Mouse (Mus musculus) forebrain, embryonic 11.5 days (tissue): ENCODE data around the gene Maml3. TPM values are rescaled to one million over a fixed set of nuclear protein-coding genes. Genes with fewer than 3 reads are reported as not detected.

Experiments used
- ATAC-seq: fragments of 200-750 bp; cut with Nextera tagmentation; replicated peaks from 2 replicates; pipeline ENCODE4 v1.8.0; 2017; ENCODE audit warnings: moderate TSS enrichment; ENCODE audit not compliant: low FRiP score
- DNase-seq: peaks from one replicate; pipeline ENCODE4 v3.0.0-alpha.2; 2017; ENCODE audit warnings: low spot score
- H3K27ac ChIP-seq: fragments of 300-500 bp; sonication (generic); 2 replicates; pipeline ENCODE4 v1.5.1; 2014; ENCODE audit warnings: low read depth, low read length
- H3K27me3 ChIP-seq: fragments of 300-500 bp; sonication (generic); 2 replicates; pipeline ENCODE4 v1.6.1; 2014; ENCODE audit warnings: mild to moderate bottlenecking, low read length, mixed read lengths; ENCODE audit not compliant: control insufficient read depth, insufficient read depth
- H3K36me3 ChIP-seq: fragments of 300-500 bp; sonication (generic); 2 replicates; pipeline ENCODE4 v1.6.1; 2014; ENCODE audit warnings: mild to moderate bottlenecking, low read length, moderate library complexity, mixed read lengths; ENCODE audit not compliant: control insufficient read depth, insufficient read depth
- H3K4me1 ChIP-seq: fragments of 300-500 bp; sonication (generic); replicated peaks from 2 replicates; pipeline ENCODE4 v1.6.1; 2014; ENCODE audit warnings: low read length, mixed read lengths; ENCODE audit not compliant: control insufficient read depth, insufficient read depth
- H3K4me2 ChIP-seq: fragments of 300-500 bp; sonication (generic); 2 replicates; pipeline ENCODE4 v1.6.1; 2014; ENCODE audit warnings: low read depth, mild to moderate bottlenecking, low read length, moderate library complexity, mixed read lengths; ENCODE audit not compliant: severe bottlenecking
- H3K4me3 ChIP-seq: fragments of 300-500 bp; sonication (generic); 2 replicates; pipeline ENCODE4 v1.5.1; 2014; ENCODE audit warnings: low read depth, low read length
- H3K9ac ChIP-seq: fragments of 300-500 bp; sonication (generic); 2 replicates; pipeline ENCODE4 v1.6.1; 2014; ENCODE audit warnings: low read length
- H3K9me3 ChIP-seq: fragments of 300-500 bp; sonication (generic); 2 replicates; pipeline ENCODE4 v1.6.1; 2016; ENCODE audit warnings: low read length, mixed read lengths; ENCODE audit not compliant: control insufficient read depth
- WGBS: fragments of 180-500 bp; shearing (Covaris S2); extraction: QIAGEN DNeasy Blood & Tissue Kit; methylation state at CpG from one replicate; pipeline ENCODE4 v1.1.7; 2014; 5-methylcytosine and 5-hydroxymethylcytosine counted together
- polyA plus RNA-seq: library from polyadenylated mRNA; unstranded; fragments of >200 nt; fragmentation: Nextera tagmentation; extraction: Ambion mirVana; gene quantifications from 2 replicates; pipeline ENCODE4 v1.2.1, GENCODE M21; 2014

Gene Maml3
- polyA plus RNA-seq, 1 experiment from 2014 or later: 7.5 TPM

DNA sequence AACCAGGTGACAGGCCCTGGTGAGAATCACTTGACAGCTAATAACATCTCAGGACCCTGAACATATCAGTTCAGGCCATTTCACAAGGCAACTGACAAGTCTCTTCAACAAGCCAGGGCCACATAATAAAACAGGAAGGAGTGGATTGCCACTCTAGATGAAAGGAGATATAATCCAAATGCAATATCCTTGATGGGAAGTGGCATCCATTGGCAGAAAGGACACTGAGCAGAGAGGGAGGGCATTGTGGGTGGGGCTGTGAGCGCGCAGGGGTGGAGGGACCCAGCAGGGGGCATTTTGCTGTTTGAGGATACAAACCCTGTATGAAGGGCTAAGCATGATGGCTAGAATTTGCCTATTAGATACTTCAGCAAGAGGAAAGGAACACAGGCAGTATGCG lies 340.7 kb downstream of the Maml3 start:
- Histone ChIP-seq H3K4me2 (no peak overlapping the region), H3K9me3 (no peaks in the 10 kb centered on the region), H3K36me3 (no peaks in the 10 kb centered on the region), H3K4me3 (no peak overlapping the region), H3K27ac (no peak overlapping the region), H3K9ac (no peak overlapping the region), H3K4me1 (no peaks in the 10 kb centered on the region), H3K27me3 (no peaks in the 10 kb centered on the region)
- no peak for ATAC-seq
- no peak for DNase-seq
- WGBS: 90% methylated on average over 3 of the region's 3 CpGs

DNA sequence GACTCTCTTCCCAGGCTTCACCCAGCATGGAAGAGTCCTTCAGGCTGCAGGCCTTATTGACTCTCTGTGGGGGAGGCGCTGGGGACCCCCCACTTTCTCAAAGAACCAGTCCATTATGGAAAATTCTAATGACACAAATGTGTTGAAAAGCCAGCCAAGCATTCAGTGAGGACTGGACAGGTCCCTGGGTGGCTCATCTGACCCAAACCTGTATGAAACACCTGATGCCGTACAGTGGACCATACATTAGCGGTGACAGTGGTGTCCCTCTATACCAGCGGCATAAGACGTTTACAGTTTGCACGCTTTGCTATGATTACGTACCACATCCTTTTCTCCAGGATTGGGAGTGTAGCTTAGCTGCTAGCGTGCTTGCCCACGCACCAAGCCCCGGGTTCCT lies 342.0 kb downstream of the Maml3 start:
- H3K4me3 ChIP-seq: no peak overlapping the region
- no peak for DNase-seq
- no peaks in the 10 kb centered on the region for H3K9me3 ChIP-seq
- H3K9ac ChIP-seq: no peak overlapping the region
- no peaks in the 10 kb centered on the region for H3K27me3 ChIP-seq
- no peak overlapping the region for H3K27ac ChIP-seq
- no peak overlapping the region for H3K4me2 ChIP-seq
- no peak for ATAC-seq
- no peaks in the 10 kb centered on the region for H3K4me1 ChIP-seq
- H3K36me3 ChIP-seq: no peaks in the 10 kb centered on the region
- 93% methylated on average over 10 of the region's 10 CpGs for WGBS

DNA sequence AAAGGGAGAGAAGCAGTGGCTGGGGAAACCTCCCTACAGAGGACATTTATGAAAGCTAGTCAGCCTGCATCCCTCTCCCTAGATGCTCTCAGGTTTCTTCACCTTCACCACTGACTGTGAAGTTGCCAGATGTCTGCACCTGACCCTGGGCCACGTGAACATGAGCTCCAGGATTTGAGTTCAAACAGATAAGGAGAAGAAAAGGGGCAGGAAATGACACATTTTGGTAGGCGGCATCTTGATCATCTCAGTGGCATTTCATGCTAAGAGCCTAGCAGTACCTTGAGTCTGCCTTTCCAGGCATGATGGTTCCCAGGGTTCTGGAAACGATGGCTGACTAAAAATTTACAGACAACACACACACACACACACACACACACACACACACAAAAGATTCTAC lies 345.3 kb downstream of the Maml3 start:
- Histone ChIP-seq H3K9ac (no peak overlapping the region), H3K27me3 (no peaks in the 10 kb centered on the region), H3K9me3 (no peaks in the 10 kb centered on the region), H3K27ac (no peak overlapping the region), H3K36me3 (no peaks in the 10 kb centered on the region), H3K4me2 (no peak overlapping the region), H3K4me3 (no peak overlapping the region), H3K4me1 (no peaks in the 10 kb centered on the region)
- 86% methylated on average over 3 of the region's 3 CpGs for WGBS
- ATAC-seq (no peak), DNase-seq (no peak)

DNA sequence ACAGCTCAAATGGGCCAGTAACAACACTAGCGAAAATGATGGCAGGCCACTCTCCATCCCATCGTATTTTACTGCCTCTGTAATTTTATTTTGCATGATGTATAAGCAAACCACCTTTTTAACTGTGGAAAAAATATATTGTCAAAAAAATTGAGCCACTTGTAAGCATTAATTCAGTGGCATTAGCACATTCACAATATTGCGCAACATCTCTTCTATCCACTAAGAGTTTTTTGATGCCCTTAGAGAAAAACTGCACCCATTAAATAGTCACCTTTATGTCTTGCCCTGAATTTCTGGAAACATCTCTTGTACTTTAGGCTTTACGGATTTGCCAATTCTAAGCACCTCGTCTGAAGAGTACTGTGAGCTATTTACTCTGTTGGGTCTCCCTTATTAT lies 347.8 kb downstream of the Maml3 start:
- Histone ChIP-seq H3K9ac (no peak overlapping the region), H3K4me2 (no peak overlapping the region), H3K4me1 (no peaks in the 10 kb centered on the region), H3K4me3 (no peak overlapping the region), H3K27ac (no peak overlapping the region), H3K9me3 (no peaks in the 10 kb centered on the region), H3K36me3 (no peaks in the 10 kb centered on the region), H3K27me3 (no peaks in the 10 kb centered on the region)
- no peak for ATAC-seq
- no peak for DNase-seq
- WGBS: 95% methylated on average over 5 of the region's 5 CpGs

DNA sequence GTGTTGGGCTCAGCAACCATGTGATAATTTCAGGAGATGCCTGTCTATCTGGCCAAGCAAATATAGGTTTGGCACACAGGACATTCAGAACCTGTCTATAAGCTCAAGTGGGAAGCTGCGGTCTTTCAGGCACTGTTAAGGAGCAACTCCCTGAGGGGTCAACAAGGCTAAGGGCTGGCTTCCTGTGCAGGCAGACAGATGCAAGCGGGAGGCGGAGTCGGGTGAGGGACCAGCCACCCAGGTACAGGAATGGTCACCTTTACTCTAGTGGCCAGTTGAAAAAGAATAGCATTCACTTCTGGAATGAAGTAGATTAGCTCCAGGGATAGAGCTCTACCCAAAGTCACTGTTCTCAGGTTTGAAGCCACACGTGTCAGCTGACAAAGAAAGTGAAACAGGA lies 348.6 kb downstream of the Maml3 start:
- no peak for ATAC-seq
- no peaks in the 10 kb centered on the region for H3K9me3 ChIP-seq
- H3K9ac ChIP-seq: no peak overlapping the region
- no peak overlapping the region for H3K4me3 ChIP-seq
- no peak overlapping the region for H3K4me2 ChIP-seq
- 84% methylated on average over 5 of the region's 5 CpGs for WGBS
- no peaks in the 10 kb centered on the region for H3K36me3 ChIP-seq
- H3K27me3 ChIP-seq: no peaks in the 10 kb centered on the region
- 0 out of 2 replicates have a peak, but pooled peaks cover 1% of the 10 kb centered on the region for H3K4me1 ChIP-seq
- DNase-seq: no peak
- H3K27ac ChIP-seq: no peak overlapping the region

DNA sequence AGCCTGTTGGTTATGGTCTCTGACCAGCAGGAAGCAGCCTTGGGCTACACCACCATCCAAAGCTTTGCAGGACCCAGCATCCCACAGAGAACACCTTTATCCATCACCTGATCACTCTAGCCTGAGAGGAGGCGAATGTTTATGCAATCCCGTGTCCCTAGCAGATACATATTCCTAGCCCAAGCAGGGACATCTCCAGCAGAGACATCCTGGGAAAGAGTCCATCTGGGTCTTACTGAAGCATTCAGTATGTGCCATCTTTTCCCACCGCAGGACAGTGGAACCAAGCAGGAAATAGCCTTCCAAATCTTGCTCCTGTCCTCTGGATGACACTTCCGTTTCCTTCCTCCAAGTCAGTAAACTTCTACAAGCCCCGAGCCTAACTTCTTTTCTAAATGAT lies 351.6 kb downstream of the Maml3 start:
- Histone ChIP-seq H3K9ac (no peak overlapping the region), H3K9me3 (no peaks in the 10 kb centered on the region), H3K4me1 (peaks cover 20% of the 10 kb centered on the region), H3K4me2 (no peak overlapping the region), H3K4me3 (no peak overlapping the region), H3K27me3 (no peaks in the 10 kb centered on the region), H3K36me3 (no peaks in the 10 kb centered on the region), H3K27ac (no peak overlapping the region)
- 87% methylated on average over 5 of the region's 5 CpGs for WGBS
- DNase-seq: no peak
- no peak for ATAC-seq

DNA sequence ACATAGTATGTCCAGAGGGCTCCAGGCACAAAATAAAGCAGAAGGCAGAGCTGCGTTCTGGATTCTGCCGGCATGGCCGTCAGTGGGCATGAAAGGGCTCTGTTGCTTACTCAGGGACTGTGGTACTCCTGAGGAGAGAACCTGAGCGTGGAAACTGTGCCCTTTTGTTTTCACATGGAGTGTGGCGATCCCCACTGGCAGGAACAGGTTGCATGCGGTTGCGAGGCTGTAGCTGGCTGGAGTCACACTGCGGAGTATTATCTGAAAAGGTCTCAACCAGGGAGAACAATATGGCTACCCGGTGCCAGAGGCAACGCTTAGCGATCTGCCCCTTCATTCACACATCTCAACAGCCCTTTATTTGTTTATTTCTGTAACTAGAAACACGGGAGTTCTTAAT lies 353.4 kb downstream of the Maml3 start:
- H3K4me3 ChIP-seq: no peak overlapping the region
- no peak overlapping the region for H3K27ac ChIP-seq
- no peak for DNase-seq
- WGBS: 81% methylated on average over 12 of the region's 12 CpGs
- H3K4me1 ChIP-seq: peaks cover 20% of the 10 kb centered on the region
- no peaks in the 10 kb centered on the region for H3K9me3 ChIP-seq
- H3K27me3 ChIP-seq: no peaks in the 10 kb centered on the region
- no peak for ATAC-seq
- no peaks in the 10 kb centered on the region for H3K36me3 ChIP-seq
- no peak overlapping the region for H3K9ac ChIP-seq
- no peak overlapping the region for H3K4me2 ChIP-seq

DNA sequence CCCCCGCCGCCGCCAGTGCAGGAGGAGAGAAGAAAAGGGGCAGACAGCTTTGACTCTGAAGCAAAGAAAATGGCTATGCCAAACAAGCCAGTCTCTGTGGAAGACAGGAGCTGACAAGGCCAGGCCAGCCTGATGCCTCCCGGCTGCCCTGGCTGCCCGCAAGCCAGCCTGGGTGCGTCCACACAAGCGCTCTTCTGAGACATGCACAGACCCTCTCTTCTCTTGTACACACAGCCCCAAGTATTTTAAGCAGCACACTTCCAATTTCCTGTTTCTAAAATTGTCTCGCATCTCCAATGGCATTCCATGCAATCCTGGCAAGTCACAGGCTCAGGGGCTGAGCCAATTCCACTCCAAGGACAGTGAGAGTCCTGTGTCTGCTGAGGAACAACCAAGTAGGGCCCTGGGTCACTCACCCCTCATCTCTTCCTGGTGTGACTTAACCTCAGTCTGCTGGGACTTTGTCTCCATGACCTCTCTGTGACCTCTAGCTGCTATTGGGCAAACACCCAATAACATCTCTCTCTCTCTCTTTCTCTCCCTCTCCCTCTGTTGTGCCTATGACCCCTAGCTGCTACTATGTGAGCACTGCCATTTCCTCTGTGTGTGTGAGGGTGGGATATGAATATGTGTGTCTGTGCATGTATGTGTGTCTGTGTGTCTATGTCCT lies 354.9 kb downstream of the Maml3 start:
- H3K4me2 ChIP-seq: no peak overlapping the region
- no peaks in the 10 kb centered on the region for H3K27me3 ChIP-seq
- no peaks in the 10 kb centered on the region for H3K9me3 ChIP-seq
- no peaks in the 10 kb centered on the region for H3K36me3 ChIP-seq
- ATAC-seq: no peak
- peak overlapping the region; percentile 9 for H3K9ac ChIP-seq
- peak overlapping the region; percentile 73 for H3K27ac ChIP-seq
- H3K4me1 ChIP-seq: peaks cover 20% of the 10 kb centered on the region
- DNase-seq: no peak
- 48% methylated on average over 8 of the region's 8 CpGs for WGBS
- H3K4me3 ChIP-seq: no peak overlapping the region

DNA sequence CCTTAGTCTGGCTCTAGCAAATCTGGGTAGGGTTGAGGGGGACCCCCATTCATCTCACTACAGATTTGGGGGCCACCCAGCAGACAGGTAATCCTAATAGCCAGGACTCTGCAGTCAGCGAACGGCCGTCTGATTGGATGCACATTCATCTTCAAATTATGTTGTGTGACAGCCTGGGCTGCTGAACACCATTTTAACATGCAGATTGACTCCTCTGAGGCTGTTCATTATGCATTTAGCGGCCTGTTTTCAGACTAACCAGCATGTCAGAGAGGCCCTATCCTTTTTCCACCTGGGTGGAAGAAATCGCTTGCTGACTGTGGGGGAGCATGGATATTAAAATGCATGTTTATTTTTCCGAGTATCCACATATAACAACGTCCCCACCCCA lies 355.5 kb downstream of the Maml3 start:
- H3K4me2 ChIP-seq: no peak overlapping the region

More for the DNA sequence above, 355.5 kb downstream of the Maml3 start:
- Histone ChIP-seq H3K4me1 (peaks cover 20% of the 10 kb centered on the region), H3K4me3 (no peak overlapping the region), H3K9ac (peak overlapping the region; percentile 9; the same call in 1 of the 2 replicates), H3K27me3 (no peaks in the 10 kb centered on the region), H3K36me3 (no peaks in the 10 kb centered on the region), H3K27ac (peak overlapping the region; percentile 73), H3K9me3 (no peaks in the 10 kb centered on the region)
- 40% methylated on average over 7 of the region's 7 CpGs for WGBS
- DNase-seq: no peak
- ATAC-seq: no peak; the same call in 1 of the 2 replicates
